Mouse (Mus musculus) ES-E14 (cell line): ENCODE measurements around the gene C1qtnf6. TPM values are rescaled to one million over a fixed set of nuclear protein-coding genes. Genes with fewer than 3 reads are reported as not detected.

Source experiments
- DNase-seq: peaks from one replicate; pipeline ENCODE4 v3.0.0-alpha.2; 2013; ENCODE audit warnings: low read depth, low spot score
- H3K27ac ChIP-seq: 2 replicates; pipeline ENCODE4 v1.5.1; 2012; ENCODE audit warnings: low read depth, mild to moderate bottlenecking, low read length, moderate library complexity, mixed read lengths; ENCODE audit not compliant: poor library complexity, insufficient read depth, severe bottlenecking
- H3K36me3 ChIP-seq: 2 replicates; pipeline ENCODE4 v1.6.1; 2012; ENCODE audit warnings: mild to moderate bottlenecking, low read length, moderate library complexity, mixed read lengths; ENCODE audit not compliant: control insufficient read depth, poor library complexity, insufficient read depth, severe bottlenecking
- H3K4me1 ChIP-seq, 2 experiments: fragments of 150-350 bp in 1 of 2; sonication (generic) in 1 of 2; 2 replicates each; pipeline ENCODE4 v1.6.1; 2012; ENCODE audit warnings: low read length in 2 of 2, mild to moderate bottlenecking in 1 of 2, mixed read lengths in 1 of 2; ENCODE audit not compliant: control insufficient read depth in 2 of 2, insufficient read depth in 2 of 2, poor library complexity in 1 of 2
- H3K4me3 ChIP-seq, 2 experiments: fragments of 150-350 bp in 1 of 2; sonication (generic) in 1 of 2; 2 replicates each; pipeline ENCODE4 v1.5.1; 2012; ENCODE audit warnings: low read length in 2 of 2, low read depth in 1 of 2, mild to moderate bottlenecking in 1 of 2, mixed read lengths in 1 of 2; ENCODE audit not compliant: insufficient read depth in 1 of 2, poor library complexity in 1 of 2, severe bottlenecking in 1 of 2
- H3K9ac ChIP-seq: 2 replicates; pipeline ENCODE4 v1.6.1; 2012; ENCODE audit warnings: low read depth, mild to moderate bottlenecking, low read length, mixed read lengths; ENCODE audit not compliant: poor library complexity, insufficient read depth, severe bottlenecking
- H3K9me3 ChIP-seq: fragments of 150-350 bp; sonication (generic); 2 replicates; pipeline ENCODE4 v1.6.1; 2012; ENCODE audit warnings: low read depth, mild to moderate bottlenecking, low read length; ENCODE audit not compliant: control insufficient read depth, insufficient read depth
- CHD2 ChIP-seq: IDR thresholded peaks from 2 replicates; pipeline ENCODE4 v1.6.1; 2014; ENCODE audit warnings: mild to moderate bottlenecking, low read depth, low read length, inconsistent platforms
- HCFC1 ChIP-seq: IDR thresholded peaks from 2 replicates; pipeline ENCODE4 v1.6.1; 2012; ENCODE audit warnings: low read length, inconsistent platforms, borderline replicate concordance; ENCODE audit not compliant: insufficient read depth
- MAFK ChIP-seq: IDR thresholded peaks from 2 replicates; pipeline ENCODE4 v1.6.1; 2014; ENCODE audit warnings: mild to moderate bottlenecking, low read depth, low read length, inconsistent platforms; ENCODE audit not compliant: insufficient read depth
- ZC3H11A ChIP-seq: IDR thresholded peaks from 2 replicates; pipeline ENCODE4 v1.6.1; 2012; ENCODE audit warnings: low read depth, mild to moderate bottlenecking, inconsistent platforms, low read length, borderline replicate concordance
- ZNF384 ChIP-seq: IDR thresholded peaks from 2 replicates; pipeline ENCODE4 v1.6.1; 2012; ENCODE audit warnings: low read depth, low read length, inconsistent platforms
- in situ Hi-C, 2 experiments: fragments of 600-800 bp; cut with MboI; formaldehyde crosslinking; loops; one replicate each; pipeline ENCODE4 v1.15.1; 2025; ENCODE audit warnings: low sequenced_read_pairs in 2 of 2, inconsistent platforms in 1 of 2; ENCODE audit not compliant: unreplicated experiment in 2 of 2
- total RNA-seq: library from RNA; depleted of rRNA; stranded (reverse); fragments of 300-350 nt; gene quantifications from 2 replicates; pipeline ENCODE4 v1.2.3, GENCODE M21; 2012; rRNA removed

The C1qtnf6 gene
- total RNA-seq, 1 experiment = 1.8 TPM

- no peak overlapping the region for H3K9ac ChIP-seq
- no peak for TF ChIP-seq CHD2
- TF ChIP-seq HCFC1 = no peak
- no peak for TF ChIP-seq ZC3H11A
- TF ChIP-seq MAFK = no peak
- no peak for TF ChIP-seq ZNF384
- in situ Hi-C loops = no loop called here
- H3K27ac ChIP-seq = no peak overlapping the region
- no peaks in the 10 kb centered on the region for H3K36me3 ChIP-seq
- no peaks in the 10 kb centered on the region for H3K4me1 ChIP-seq
- no peaks in the 10 kb centered on the region for H3K9me3 ChIP-seq
- H3K4me3 ChIP-seq = no peak overlapping the region
- DNase-seq = no peak
Measured at GRCm38 (mm10) chr15:78479470-78479869, 51.7 kb downstream of the C1qtnf6 start.

DNA sequence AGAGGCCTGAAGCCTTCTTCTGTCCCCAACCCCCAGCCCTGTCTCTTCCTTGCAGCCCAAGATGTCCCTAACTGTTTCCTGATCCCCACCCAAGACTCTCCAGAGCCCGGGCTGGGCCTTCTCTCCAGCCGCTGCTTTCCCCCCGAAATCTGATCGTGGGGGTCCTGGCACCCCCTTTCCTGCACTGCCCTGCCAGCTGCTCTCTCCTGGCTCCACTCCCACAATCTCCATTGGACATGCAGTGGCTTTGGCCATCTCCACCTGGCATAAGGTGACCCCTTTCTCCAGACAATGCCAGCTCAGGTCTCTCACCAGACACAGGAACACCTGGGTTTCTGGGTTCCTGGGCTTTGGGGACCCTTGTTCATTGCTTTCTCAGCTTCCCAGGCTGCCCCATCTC is 53.1 kb downstream of the C1qtnf6 start:
- Histone ChIP-seq H3K36me3 (no peaks in the 10 kb centered on the region), H3K9ac (no peak overlapping the region), H3K9me3 (no peaks in the 10 kb centered on the region), H3K4me1 (no peaks in the 10 kb centered on the region), H3K4me3 (no peak overlapping the region), H3K27ac (no peak overlapping the region)
- in situ Hi-C loops = no loop called here
- TF ChIP-seq HCFC1 (no peak), ZC3H11A (no peak), MAFK (no peak), ZNF384 (no peak), CHD2 (no peak)
- DNase-seq = no peak

DNA sequence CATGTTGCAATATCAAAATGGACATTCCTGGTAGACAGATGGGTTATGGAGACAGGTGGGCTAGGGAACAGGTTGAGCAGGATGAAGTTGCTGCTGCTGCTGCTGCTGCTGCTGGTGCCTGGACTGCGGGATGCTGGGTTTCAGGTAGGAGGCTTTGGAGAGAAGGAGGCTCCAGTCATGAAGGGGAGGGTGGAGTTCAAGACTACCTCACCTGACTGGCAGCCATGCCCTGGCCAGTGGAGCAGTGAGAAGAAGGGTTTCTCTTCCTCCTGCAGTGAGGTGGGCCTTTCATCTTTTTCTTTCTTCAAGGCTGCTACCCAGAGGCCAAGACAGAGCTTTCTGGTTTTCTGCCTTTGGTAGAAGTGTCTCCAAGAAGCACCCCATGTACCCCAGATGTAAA is 54.3 kb downstream of the C1qtnf6 start:
- H3K4me3 ChIP-seq = no peak overlapping the region
- in situ Hi-C loops = no loop called here
- DNase-seq = no peak
- no peaks in the 10 kb centered on the region for H3K4me1 ChIP-seq
- H3K27ac ChIP-seq = no peak overlapping the region
- TF ChIP-seq HCFC1 (no peak), ZNF384 (no peak), MAFK (no peak), CHD2 (no peak), ZC3H11A (no peak)
- H3K9ac ChIP-seq = no peak overlapping the region
- no peaks in the 10 kb centered on the region for H3K9me3 ChIP-seq
- H3K36me3 ChIP-seq = no peaks in the 10 kb centered on the region

GRCm38 (mm10) chr15:78475604-78476031 is 55.6 kb downstream of the C1qtnf6 start:
- Histone ChIP-seq H3K9ac (no peak overlapping the region), H3K9me3 (no peaks in the 10 kb centered on the region), H3K27ac (no peak overlapping the region), H3K4me1 (no peaks in the 10 kb centered on the region), H3K4me3 (no peak overlapping the region), H3K36me3 (no peaks in the 10 kb centered on the region)
- in situ Hi-C loops = no loop called here
- no peak for DNase-seq
- TF ChIP-seq HCFC1 = no peak
- TF ChIP-seq MAFK = no peak
- TF ChIP-seq ZC3H11A = no peak
- no peak for TF ChIP-seq ZNF384
- no peak for TF ChIP-seq CHD2

- Histone ChIP-seq H3K36me3 (no peaks in the 10 kb centered on the region), H3K4me3 (no peak overlapping the region), H3K27ac (no peak overlapping the region), H3K9me3 (no peaks in the 10 kb centered on the region), H3K4me1 (no peaks in the 10 kb centered on the region), H3K9ac (no peak overlapping the region)
- in situ Hi-C loops = no loop called here
- no peak for TF ChIP-seq HCFC1
- TF ChIP-seq ZNF384 = no peak
- TF ChIP-seq ZC3H11A = no peak
- TF ChIP-seq CHD2 = no peak
- TF ChIP-seq MAFK = no peak
- no peak for DNase-seq
Measured at GRCm38 (mm10) chr15:78473442-78473841, 57.8 kb downstream of the C1qtnf6 start.

Other genes starting within 250 kb of the C1qtnf6 start
- 0.09 TPM in 1 of 2 replicates, not detected in the other for gene Csf2rb2, start 225.7 kb downstream of the C1qtnf6 start, total RNA-seq
- 0.05 and 1.1 TPM in 2 replicates for gene Csf2rb, start 205.7 kb downstream of the C1qtnf6 start, total RNA-seq
- gene Tex33, start 135.5 kb downstream of the C1qtnf6 start, total RNA-seq = not detected in 2 replicates
- 14.9 and 22.4 TPM in 2 replicates for gene Tst, start 125.5 kb downstream of the C1qtnf6 start, total RNA-seq
- 15.1 and 18.8 TPM in 2 replicates for gene Mpst, start 125.0 kb downstream of the C1qtnf6 start, total RNA-seq
- 24.7 and 28.0 TPM in 2 replicates for gene Kctd17, start 102.9 kb downstream of the C1qtnf6 start, total RNA-seq
- 0.49 and 0.63 TPM in 2 replicates for gene Tmprss6, start 62.8 kb downstream of the C1qtnf6 start, total RNA-seq
- gene Il2rb, start 36.1 kb downstream of the C1qtnf6 start, total RNA-seq = 0.62 TPM in 1 of 2 replicates, not detected in the other
- 0.11 and 0.18 TPM in 2 replicates for gene Sstr3, start 13.3 kb upstream of the C1qtnf6 start, total RNA-seq
- gene Rac2, start 41.4 kb upstream of the C1qtnf6 start, total RNA-seq = 2.6 and 2.9 TPM in 2 replicates
- gene Cyth4, start 65.6 kb upstream of the C1qtnf6 start, total RNA-seq = 2.3 and 2.7 TPM in 2 replicates
- 0.09 and 0.53 TPM in 2 replicates for gene Elfn2, start 187.4 kb upstream of the C1qtnf6 start, total RNA-seq
- gene Mfng, start 242.1 kb upstream of the C1qtnf6 start, total RNA-seq = 7.3 and 11.7 TPM in 2 replicates